Mouse (Mus musculus): Measurements from ENCODE around the gene Nr1h3.

The Nr1h3 gene

DNA sequence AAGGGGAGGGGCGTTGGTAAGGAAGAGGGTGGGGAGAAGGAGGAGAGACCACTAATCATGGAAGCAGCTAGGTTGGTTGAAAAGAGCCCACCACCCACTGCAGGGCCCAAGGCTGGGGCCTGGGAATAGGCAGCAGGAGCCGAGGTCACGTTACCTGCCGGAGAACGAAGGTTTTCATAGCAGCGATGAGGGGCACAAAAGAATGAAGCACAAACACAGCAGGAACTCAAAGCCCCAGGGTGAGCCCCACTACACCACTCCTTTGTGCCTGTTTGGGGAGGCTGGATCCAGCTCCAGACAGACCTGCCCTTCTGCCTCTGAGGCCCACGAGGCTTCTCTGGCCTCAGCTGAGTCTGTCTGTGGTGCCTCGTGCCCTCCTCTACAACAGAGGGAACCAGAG lies 62.9 kb downstream of the Nr1h3 start:
- DNase-seq (ENCODE audit: low read depth, low spot score) = no peak

DNA sequence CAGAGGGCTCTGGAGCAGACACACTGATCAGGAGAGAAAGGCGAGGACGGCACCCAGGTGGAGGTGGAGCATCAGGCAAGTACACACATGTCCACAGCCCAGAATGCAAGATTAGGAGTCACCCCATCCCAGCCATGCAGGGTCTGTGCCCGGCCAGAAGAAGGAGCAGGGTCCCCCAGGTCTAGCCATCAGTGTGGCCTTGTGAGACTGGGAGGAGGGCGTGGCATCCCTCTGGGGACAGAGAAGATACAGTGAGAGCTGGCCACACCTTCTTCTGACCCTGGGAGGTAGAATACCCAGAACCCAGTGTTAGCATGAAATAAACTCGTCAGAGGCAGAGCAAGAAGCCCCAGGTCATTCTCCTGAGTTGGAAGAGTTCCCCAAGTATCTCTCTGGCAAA lies 63.3 kb downstream of the Nr1h3 start:
- no peak for DNase-seq (ENCODE audit: low read depth, low spot score)

GRCm38 (mm10) chr2:91137481-91137880 lies 65.2 kb downstream of the Nr1h3 start:
- DNase-seq (ENCODE audit: low read depth, low spot score) = no peak

DNA sequence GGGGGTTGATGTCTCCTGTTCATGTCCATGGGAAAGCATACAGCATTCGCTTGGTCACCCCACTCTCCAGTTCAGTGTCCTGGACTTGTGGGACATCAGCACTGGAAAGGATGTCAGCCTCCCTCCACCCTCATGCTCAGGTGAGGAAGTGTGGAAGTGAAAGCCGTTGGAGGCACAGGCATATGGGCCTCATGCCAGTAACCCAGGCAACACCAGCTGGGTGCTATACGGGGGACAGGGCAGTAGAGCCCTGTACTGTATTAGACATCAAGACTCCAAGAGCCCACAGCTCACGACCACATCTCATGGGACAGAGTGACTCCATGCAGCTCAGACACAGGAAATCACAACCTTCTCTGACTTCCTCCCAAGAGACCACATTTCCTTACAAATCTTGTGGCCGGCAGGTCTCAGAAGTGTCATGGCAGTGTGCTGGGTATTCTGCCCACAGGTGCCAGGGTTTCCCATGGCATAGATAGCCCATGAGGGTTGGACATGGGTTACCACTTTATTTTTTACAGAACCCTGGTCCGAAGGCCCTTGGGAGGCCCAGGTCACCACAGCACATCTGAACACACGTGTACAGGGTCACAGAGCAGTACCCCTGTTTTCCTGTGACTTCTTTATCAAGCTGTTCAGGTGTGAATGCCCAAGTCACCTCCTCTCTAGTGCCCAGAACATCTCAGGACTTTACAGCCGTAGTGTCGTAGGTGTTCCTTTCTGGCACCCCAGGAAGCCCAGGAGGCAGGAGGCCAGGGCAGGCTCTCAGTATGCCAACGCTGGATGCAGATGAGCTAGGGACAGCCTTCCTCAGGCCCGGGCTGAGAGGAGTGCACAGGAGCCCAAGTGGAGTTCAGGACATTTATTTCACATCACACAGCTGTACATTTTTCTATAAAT lies 65.9 kb downstream of the Nr1h3 start:
- no peak for DNase-seq (ENCODE audit: low read depth, low spot score)
